Mouse (Mus musculus) stomach, embryonic 14.5 days (tissue): ENCODE data around the gene Gusb. TPM values are rescaled to one million over a fixed set of nuclear protein-coding genes. Genes with fewer than 3 reads are reported as not detected.

ENCODE experiments used
- ATAC-seq: fragments of 200-750 bp; cut with Nextera tagmentation; 2 replicates; pipeline ENCODE4 v1.8.0; 2017; ENCODE audit warnings: low read depth, moderate TSS enrichment; ENCODE audit not compliant: insufficient number of reproducible peaks, insufficient read depth, low FRiP score
- H3K27ac ChIP-seq: fragments of 300-500 bp; sonication (generic); 2 replicates; pipeline ENCODE4 v1.5.1; 2014; ENCODE audit warnings: mild to moderate bottlenecking, low read length, moderate library complexity, mixed read lengths
- H3K27me3 ChIP-seq: fragments of 300-500 bp; sonication (generic); 2 replicates; pipeline ENCODE4 v1.6.1; 2014; ENCODE audit warnings: low read length, control low read depth, mixed read lengths; ENCODE audit not compliant: control insufficient read depth, insufficient read depth
- H3K36me3 ChIP-seq: fragments of 300-500 bp; sonication (generic); 2 replicates; pipeline ENCODE4 v1.6.1; 2014; ENCODE audit warnings: mild to moderate bottlenecking, control low read depth, low read length, moderate library complexity, mixed read lengths; ENCODE audit not compliant: control insufficient read depth, insufficient read depth
- H3K4me1 ChIP-seq: fragments of 300-500 bp; sonication (generic); 2 replicates; pipeline ENCODE4 v1.6.1; 2014; ENCODE audit warnings: low read length, control low read depth, mixed read lengths; ENCODE audit not compliant: control insufficient read depth, insufficient read depth
- H3K4me2 ChIP-seq: fragments of 300-500 bp; sonication (generic); replicated peaks from 2 replicates; pipeline ENCODE4 v1.6.1; 2014; ENCODE audit warnings: low read depth, low read length, control low read depth
- H3K4me3 ChIP-seq: fragments of 300-500 bp; sonication (generic); 2 replicates; pipeline ENCODE4 v1.5.1; 2014; ENCODE audit warnings: low read depth, low read length, control low read depth
- H3K9ac ChIP-seq: fragments of 300-500 bp; sonication (generic); replicated peaks from 2 replicates; pipeline ENCODE4 v1.6.1; 2014; ENCODE audit warnings: low read depth, mild to moderate bottlenecking, control low read depth, low read length, moderate library complexity, mixed read lengths
- H3K9me3 ChIP-seq: fragments of 300-500 bp; sonication (generic); 2 replicates; pipeline ENCODE4 v1.6.1; 2016; ENCODE audit warnings: low read depth, low read length, control low read depth; ENCODE audit not compliant: control insufficient read depth
- WGBS: fragments of 180-500 bp; shearing (Covaris S2); extraction: QIAGEN DNeasy Blood & Tissue Kit; methylation state at CpG from one replicate; pipeline ENCODE4 v1.1.7; 2014; 5-methylcytosine and 5-hydroxymethylcytosine counted together
- polyA plus RNA-seq: library from polyadenylated mRNA; unstranded; fragments of >200 nt; fragmentation: Nextera tagmentation; extraction: Ambion mirVana; gene quantifications from 2 replicates; pipeline ENCODE4 v1.2.1, GENCODE M21; 2014

Gene Gusb
- polyA plus RNA-seq, 1 experiment from 2014 or later: 71.4 TPM

- WGBS: 99% methylated on average over 3 of the region's 3 CpGs
- Histone ChIP-seq H3K27ac (no peak overlapping the region), H3K4me2 (no peak overlapping the region), H3K9me3 (peaks cover 6% of the 10 kb centered on the region; the same call in 1 of the 2 replicates), H3K4me3 (no peak overlapping the region), H3K9ac (no peak overlapping the region), H3K27me3 (no peaks in the 10 kb centered on the region), H3K36me3 (0 out of 2 replicates have a peak, but pooled peaks cover 3% of the 10 kb centered on the region), H3K4me1 (no peaks in the 10 kb centered on the region)
- no peak for ATAC-seq
These were observed 12.3 kb upstream of the Gusb start for GRCm38 (mm10) chr5:130015104-130015503.

- Histone ChIP-seq H3K9ac (no peak overlapping the region), H3K27me3 (no peaks in the 10 kb centered on the region), H3K4me1 (no peaks in the 10 kb centered on the region), H3K9me3 (peaks cover 6% of the 10 kb centered on the region; the same call in 1 of the 2 replicates), H3K36me3 (0 out of 2 replicates have a peak, but pooled peaks cover 3% of the 10 kb centered on the region), H3K4me2 (no peak overlapping the region), H3K4me3 (no peak overlapping the region), H3K27ac (no peak overlapping the region)
- WGBS: 84% methylated on average over 5 of the region's 5 CpGs
- no peak for ATAC-seq
These were observed 8.1 kb upstream of the Gusb start for GRCm38 (mm10) chr5:130010961-130011360.

- 91% methylated on average over 4 of the region's 4 CpGs for WGBS
- Histone ChIP-seq H3K27me3 (no peaks in the 10 kb centered on the region), H3K36me3 (0 out of 2 replicates have a peak, but pooled peaks cover 3% of the 10 kb centered on the region), H3K9ac (no peak overlapping the region), H3K27ac (no peak overlapping the region), H3K4me2 (no peak overlapping the region), H3K4me3 (no peak overlapping the region), H3K9me3 (peaks cover 6% of the 10 kb centered on the region; the same call in 1 of the 2 replicates), H3K4me1 (no peaks in the 10 kb centered on the region)
- no peak for ATAC-seq
These were observed 6.9 kb upstream of the Gusb start for GRCm38 (mm10) chr5:130009784-130010183.

GRCm38 (mm10) chr5:130008034-130008590, 5.3 kb upstream of the Gusb start:
- H3K27me3 ChIP-seq: no peaks in the 10 kb centered on the region
- H3K36me3 ChIP-seq: 0 out of 2 replicates have a peak, but pooled peaks cover 3% of the 10 kb centered on the region
- H3K4me3 ChIP-seq: no peak overlapping the region
- H3K4me1 ChIP-seq: peaks cover 3% of the 10 kb centered on the region; the same call in 1 of the 2 replicates
- no peak for ATAC-seq
- H3K9ac ChIP-seq: no peak overlapping the region
- peaks cover 6% of the 10 kb centered on the region; the same call in 1 of the 2 replicates for H3K9me3 ChIP-seq
- H3K27ac ChIP-seq: no peak overlapping the region
- H3K4me2 ChIP-seq: no peak overlapping the region
- 84% methylated on average over 6 of the region's 6 CpGs for WGBS

- Histone ChIP-seq H3K9me3 (peaks cover 6% of the 10 kb centered on the region; the same call in 1 of the 2 replicates), H3K4me2 (no peak overlapping the region), H3K36me3 (0 out of 2 replicates have a peak, but pooled peaks cover 3% of the 10 kb centered on the region), H3K27ac (no peak overlapping the region), H3K4me3 (no peak overlapping the region), H3K4me1 (peaks cover 4% of the 10 kb centered on the region; the same call in 1 of the 2 replicates), H3K27me3 (no peaks in the 10 kb centered on the region), H3K9ac (no peak overlapping the region)
- ATAC-seq: no peak
- WGBS: 91% methylated on average over 1 of the region's 1 CpGs
These were observed 4.5 kb upstream of the Gusb start for GRCm38 (mm10) chr5:130007344-130007743.

GRCm38 (mm10) chr5:130003229-130003628, 380 bp upstream of the Gusb start:
- peak; percentile 20; the same call in 1 of the 2 replicates for ATAC-seq
- 18% methylated on average over 7 of the region's 7 CpGs for WGBS

GRCm38 (mm10) chr5:130001356-130001987, 1.4 kb downstream of the Gusb start:
- WGBS: 33% methylated on average over 5 of the region's 5 CpGs
- H3K9me3 ChIP-seq: no peaks in the 10 kb centered on the region; the same call in 1 of the 2 replicates
- peak overlapping the region; percentile 76 for H3K4me2 ChIP-seq
- no peaks in the 10 kb centered on the region for H3K27me3 ChIP-seq
- peaks cover 4% of the 10 kb centered on the region; the same call in 1 of the 2 replicates for H3K4me1 ChIP-seq
- no peak overlapping the region for H3K27ac ChIP-seq
- no peak for ATAC-seq
- H3K4me3 ChIP-seq: peak overlapping the region; percentile 59; the same call in 1 of the 2 replicates
- peaks cover 10% of the 10 kb centered on the region; the same call in 1 of the 2 replicates for H3K36me3 ChIP-seq
- no peak overlapping the region for H3K9ac ChIP-seq

More at GRCm38 (mm10) chr5:130003229-130003628, 380 bp upstream of the Gusb start:
- Histone ChIP-seq H3K9me3 (no peaks in the 10 kb centered on the region; the same call in 1 of the 2 replicates), H3K4me3 (peak overlapping the region; percentile 59; the same call in 1 of the 2 replicates), H3K27me3 (no peaks in the 10 kb centered on the region), H3K4me1 (peaks cover 4% of the 10 kb centered on the region; the same call in 1 of the 2 replicates), H3K9ac (peak overlapping the region; percentile 70; the same call in 1 of the 2 replicates), H3K4me2 (peak overlapping the region; percentile 76), H3K27ac (peak overlapping the region; percentile 80), H3K36me3 (peaks cover under 1% of the 10 kb centered on the region; the same call in 1 of the 2 replicates)

- Histone ChIP-seq H3K27me3 (no peaks in the 10 kb centered on the region), H3K4me3 (no peak overlapping the region), H3K27ac (no peak overlapping the region), H3K4me2 (no peak overlapping the region), H3K9me3 (no peaks in the 10 kb centered on the region; the same call in 1 of the 2 replicates), H3K4me1 (peaks cover 4% of the 10 kb centered on the region; the same call in 1 of the 2 replicates), H3K9ac (no peak overlapping the region), H3K36me3 (peaks cover 10% of the 10 kb centered on the region; the same call in 1 of the 2 replicates)
- WGBS: 90% methylated on average over 12 of the region's 12 CpGs
- ATAC-seq: no peak
These were observed 2.1 kb downstream of the Gusb start for GRCm38 (mm10) chr5:130000735-130001134.
